Mouse (Mus musculus) liver, embryonic 15.5 days (tissue): ENCODE measurements around the gene Bag6. TPM values are rescaled to one million over a fixed set of nuclear protein-coding genes. Genes with fewer than 3 reads are reported as not detected.
A peak's percentile ranks its signal among the peaks of the same experiment; 100 is the strongest.

Source experiments
- ATAC-seq: fragments of 200-750 bp; cut with Nextera tagmentation; 2 replicates; pipeline ENCODE4 v1.8.0; 2017; ENCODE audit warnings: moderate number of reproducible peaks, mild to moderate bottlenecking, moderate library complexity; ENCODE audit not compliant: insufficient read depth
- H3K27ac ChIP-seq: fragments of 300-500 bp; sonication (generic); replicated peaks from 2 replicates; pipeline ENCODE4 v1.5.1; 2015; ENCODE audit warnings: mild to moderate bottlenecking, inconsistent platforms
- H3K27me3 ChIP-seq: fragments of 300-500 bp; sonication (generic); 2 replicates; pipeline ENCODE4 v1.6.1; 2015; ENCODE audit warnings: mild to moderate bottlenecking, inconsistent platforms
- H3K36me3 ChIP-seq: fragments of 300-500 bp; sonication (generic); replicated peaks from 2 replicates; pipeline ENCODE4 v1.6.1; 2015; ENCODE audit warnings: moderate library complexity, mild to moderate bottlenecking, inconsistent platforms
- H3K4me1 ChIP-seq: fragments of 300-500 bp; sonication (generic); replicated peaks from 2 replicates; pipeline ENCODE4 v1.6.1; 2015; ENCODE audit warnings: inconsistent platforms
- H3K4me2 ChIP-seq: fragments of 300-500 bp; sonication (generic); 2 replicates; pipeline ENCODE4 v1.6.1; 2015; ENCODE audit warnings: moderate library complexity, mild to moderate bottlenecking, inconsistent platforms
- H3K4me3 ChIP-seq: fragments of 300-500 bp; sonication (generic); replicated peaks from 2 replicates; pipeline ENCODE4 v1.5.1; 2015; ENCODE audit warnings: mild to moderate bottlenecking, inconsistent platforms
- H3K9ac ChIP-seq: fragments of 300-500 bp; sonication (generic); 2 replicates; pipeline ENCODE4 v1.6.1; 2015; ENCODE audit warnings: moderate library complexity, mild to moderate bottlenecking, inconsistent platforms
- H3K9me3 ChIP-seq: fragments of 300-500 bp; sonication (generic); replicated peaks from 2 replicates; pipeline ENCODE4 v1.6.1; 2016; ENCODE audit warnings: inconsistent platforms
- WGBS: fragments of 180-500 bp; shearing (Covaris S2); methylation state at CpG from one replicate; pipeline ENCODE4 v1.1.7; 2015; ENCODE audit warnings: mixed read lengths; ENCODE audit not compliant: insufficient replicate concordance; 5-methylcytosine and 5-hydroxymethylcytosine counted together
- polyA plus RNA-seq: library from polyadenylated mRNA; unstranded; fragments of >200 nt; fragmentation: Nextera tagmentation; extraction: Ambion mirVana; gene quantifications from 2 replicates; pipeline ENCODE4 v1.2.1, GENCODE M21; 2015

The Bag6 gene
- polyA plus RNA-seq, 1 experiment from 2014 or later, result 19.3 TPM

- 71% methylated on average over 10 of the region's 10 CpGs for WGBS
- H3K27ac ChIP-seq, result no peak overlapping the region
- H3K36me3 ChIP-seq, result peaks cover 81% of the 10 kb centered on the region
- H3K9me3 ChIP-seq, result no peaks in the 10 kb centered on the region
- no peak overlapping the region for H3K4me3 ChIP-seq
- no peak overlapping the region for H3K9ac ChIP-seq
- H3K4me1 ChIP-seq, result peaks cover 46% of the 10 kb centered on the region
- ATAC-seq, result no peak
- no peak overlapping the region for H3K4me2 ChIP-seq
- no peaks in the 10 kb centered on the region for H3K27me3 ChIP-seq
Observed at GRCm38 (mm10) chr17:35100196-35100765, 34.7 kb upstream of the Bag6 start.

- no peak for ATAC-seq
- Histone ChIP-seq H3K4me2 (no peak overlapping the region), H3K9ac (no peak overlapping the region), H3K27ac (no peak overlapping the region), H3K4me3 (no peak overlapping the region), H3K4me1 (peaks cover 55% of the 10 kb centered on the region), H3K27me3 (no peaks in the 10 kb centered on the region), H3K9me3 (no peaks in the 10 kb centered on the region), H3K36me3 (peaks cover 73% of the 10 kb centered on the region)
- 86% methylated on average over 11 of the region's 11 CpGs for WGBS
Observed at GRCm38 (mm10) chr17:35101161-35101560, 33.8 kb upstream of the Bag6 start.

GRCm38 (mm10) chr17:35102299-35102698, 32.7 kb upstream of the Bag6 start:
- Histone ChIP-seq H3K36me3 (peaks cover 61% of the 10 kb centered on the region), H3K9ac (no peak overlapping the region)

GRCm38 (mm10) chr17:35103221-35103690, 31.7 kb upstream of the Bag6 start:
- 51% methylated on average over 6 of the region's 6 CpGs for WGBS
- Histone ChIP-seq H3K27me3 (no peaks in the 10 kb centered on the region), H3K27ac (peak overlapping the region; percentile 87), H3K9ac (no peak overlapping the region; the same call in 1 of the 2 replicates), H3K4me1 (peaks cover 57% of the 10 kb centered on the region), H3K4me3 (no peak overlapping the region), H3K4me2 (no peak overlapping the region), H3K36me3 (peaks cover 52% of the 10 kb centered on the region), H3K9me3 (no peaks in the 10 kb centered on the region)
- no peak; the same call in 1 of the 2 replicates for ATAC-seq

More at GRCm38 (mm10) chr17:35102299-35102698, 32.7 kb upstream of the Bag6 start:
- peaks cover 57% of the 10 kb centered on the region for H3K4me1 ChIP-seq
- no peaks in the 10 kb centered on the region for H3K9me3 ChIP-seq
- no peaks in the 10 kb centered on the region for H3K27me3 ChIP-seq
- WGBS, result 79% methylated on average over 8 of the region's 8 CpGs
- no peak overlapping the region for H3K4me2 ChIP-seq
- no peak for ATAC-seq
- H3K27ac ChIP-seq, result peak overlapping the region; percentile 87; the same call in 1 of the 2 replicates
- H3K4me3 ChIP-seq, result no peak overlapping the region

- WGBS, result 54% methylated on average over 7 of the region's 7 CpGs
- Histone ChIP-seq H3K4me3 (no peak overlapping the region), H3K27ac (peak overlapping the region; percentile 87), H3K36me3 (peaks cover 43% of the 10 kb centered on the region), H3K4me1 (peaks cover 57% of the 10 kb centered on the region), H3K9me3 (no peaks in the 10 kb centered on the region), H3K27me3 (no peaks in the 10 kb centered on the region), H3K4me2 (peak overlapping the region; percentile 49), H3K9ac (peak overlapping the region; percentile 31; the same call in 1 of the 2 replicates)
- no peak for ATAC-seq
Observed at GRCm38 (mm10) chr17:35104079-35104478, 30.9 kb upstream of the Bag6 start.

GRCm38 (mm10) chr17:35104754-35105153, 30.2 kb upstream of the Bag6 start:
- 0 out of 2 replicates have a peak overlapping the region, but pooled peaks have one; percentile 1 for H3K4me3 ChIP-seq
- 28% methylated on average over 6 of the region's 6 CpGs for WGBS
- H3K27me3 ChIP-seq, result no peaks in the 10 kb centered on the region
- H3K9ac ChIP-seq, result peak overlapping the region; percentile 31
- peak overlapping the region; percentile 87 for H3K27ac ChIP-seq
- peak overlapping the region; percentile 49 for H3K4me2 ChIP-seq
- H3K36me3 ChIP-seq, result peaks cover 38% of the 10 kb centered on the region
- peaks cover 57% of the 10 kb centered on the region for H3K4me1 ChIP-seq
- H3K9me3 ChIP-seq, result no peaks in the 10 kb centered on the region
- peak; percentile 86 for ATAC-seq

GRCm38 (mm10) chr17:35105740-35106389, 29.1 kb upstream of the Bag6 start:
- H3K9me3 ChIP-seq, result no peaks in the 10 kb centered on the region
- H3K9ac ChIP-seq, result peak overlapping the region; percentile 2; the same call in 1 of the 2 replicates
- H3K4me3 ChIP-seq, result no peak overlapping the region
- H3K27me3 ChIP-seq, result 0 out of 2 replicates have a peak, but pooled peaks cover 3% of the 10 kb centered on the region
- no peak for ATAC-seq
- 23% methylated on average over 13 of the region's 13 CpGs for WGBS
- H3K4me2 ChIP-seq, result peak overlapping the region; percentile 9; the same call in 1 of the 2 replicates
- H3K27ac ChIP-seq, result peak overlapping the region; percentile 87
- H3K36me3 ChIP-seq, result peaks cover 26% of the 10 kb centered on the region
- peaks cover 47% of the 10 kb centered on the region for H3K4me1 ChIP-seq

GRCm38 (mm10) chr17:35106522-35106921, 28.5 kb upstream of the Bag6 start:
- 56% methylated on average over 3 of the region's 3 CpGs for WGBS
- no peak overlapping the region for H3K9ac ChIP-seq

GRCm38 (mm10) chr17:35108097-35108496, 26.9 kb upstream of the Bag6 start, which contains the start of gene Ly6g5c:
Gene Ly6g5c (plus strand): TSS chr17:35108279.
- no peaks in the 10 kb centered on the region for H3K9me3 ChIP-seq
- ATAC-seq, result no peak
- H3K4me3 ChIP-seq, result no peak within 1 kb of the TSS
- H3K4me2 ChIP-seq, result no peak within 1 kb of the TSS
- WGBS, result 77% methylated on average over 6 of the region's 6 CpGs
- H3K4me1 ChIP-seq, result peaks cover 33% of the 10 kb centered on the region
- no peak within 1 kb of the TSS for H3K9ac ChIP-seq
- peaks cover 4% of the 10 kb centered on the region; the same call in 1 of the 2 replicates for H3K36me3 ChIP-seq
- H3K27ac ChIP-seq, result no peak within 1 kb of the TSS
- 0 out of 2 replicates have a peak, but pooled peaks cover 4% of the 10 kb centered on the region for H3K27me3 ChIP-seq

More at GRCm38 (mm10) chr17:35106522-35106921, 28.5 kb upstream of the Bag6 start:
- Histone ChIP-seq H3K36me3 (peaks cover 20% of the 10 kb centered on the region), H3K4me2 (no peak overlapping the region), H3K27me3 (0 out of 2 replicates have a peak, but pooled peaks cover 4% of the 10 kb centered on the region), H3K4me1 (peaks cover 47% of the 10 kb centered on the region), H3K4me3 (no peak overlapping the region), H3K27ac (no peak overlapping the region), H3K9me3 (no peaks in the 10 kb centered on the region)
- ATAC-seq, result no peak

- no peaks in the 10 kb centered on the region for H3K9me3 ChIP-seq
- ATAC-seq, result no peak
- 65% methylated on average over 9 of the region's 9 CpGs for WGBS
- H3K4me3 ChIP-seq, result no peak overlapping the region
- H3K27me3 ChIP-seq, result 0 out of 2 replicates have a peak, but pooled peaks cover 4% of the 10 kb centered on the region
- peaks cover 28% of the 10 kb centered on the region for H3K36me3 ChIP-seq
- no peak overlapping the region for H3K27ac ChIP-seq
- H3K4me1 ChIP-seq, result peaks cover 3% of the 10 kb centered on the region; the same call in 1 of the 2 replicates
- H3K4me2 ChIP-seq, result no peak overlapping the region
- H3K9ac ChIP-seq, result no peak overlapping the region
Observed at GRCm38 (mm10) chr17:35111774-35112173, 23.2 kb upstream of the Bag6 start.
